Mouse (Mus musculus) liver, embryonic 16.5 days (tissue): Measurements from ENCODE around the gene Efna5. TPM values are rescaled to one million over a fixed set of nuclear protein-coding genes. Genes with fewer than 3 reads are reported as not detected.

ENCODE experiments used
- ATAC-seq: fragments of 200-750 bp; cut with Nextera tagmentation; 2 replicates; pipeline ENCODE4 v1.8.0; 2017; ENCODE audit warnings: low read depth, mild to moderate bottlenecking, moderate number of reproducible peaks, moderate library complexity
- H3K27ac ChIP-seq: fragments of 300-500 bp; sonication (generic); 2 replicates; pipeline ENCODE4 v1.5.1; 2014; ENCODE audit warnings: mild to moderate bottlenecking, low read length
- H3K27me3 ChIP-seq: fragments of 300-500 bp; sonication (generic); 2 replicates; pipeline ENCODE4 v1.6.1; 2014; ENCODE audit warnings: low read depth, low read length, mixed read lengths; ENCODE audit not compliant: control insufficient read depth, insufficient read depth
- H3K36me3 ChIP-seq: fragments of 300-500 bp; sonication (generic); 2 replicates; pipeline ENCODE4 v1.6.1; 2014; ENCODE audit warnings: mild to moderate bottlenecking; ENCODE audit not compliant: control insufficient read depth, insufficient read depth
- H3K4me1 ChIP-seq: fragments of 300-500 bp; sonication (generic); 2 replicates; pipeline ENCODE4 v1.6.1; 2014; ENCODE audit warnings: low read depth, low read length, mixed read lengths; ENCODE audit not compliant: control insufficient read depth
- H3K4me2 ChIP-seq: fragments of 300-500 bp; sonication (generic); 2 replicates; pipeline ENCODE4 v1.6.1; 2014; ENCODE audit warnings: low read depth, low read length, mixed read lengths
- H3K4me3 ChIP-seq: fragments of 300-500 bp; sonication (generic); 2 replicates; pipeline ENCODE4 v1.5.1; 2014; ENCODE audit warnings: low read depth, mild to moderate bottlenecking, low read length
- H3K9ac ChIP-seq: fragments of 300-500 bp; sonication (generic); 2 replicates; pipeline ENCODE4 v1.6.1; 2014; ENCODE audit warnings: low read depth, low read length
- H3K9me3 ChIP-seq: fragments of 300-500 bp; sonication (generic); replicated peaks from 2 replicates; pipeline ENCODE4 v1.6.1; 2016; ENCODE audit warnings: low read length; ENCODE audit not compliant: control insufficient read depth
- WGBS: fragments of 180-500 bp; shearing (Covaris S2); extraction: QIAGEN DNeasy Blood & Tissue Kit; methylation state at CpG from one replicate; pipeline ENCODE4 v1.1.7; 2014; ENCODE audit not compliant: insufficient replicate concordance; 5-methylcytosine and 5-hydroxymethylcytosine counted together
- polyA plus RNA-seq: library from polyadenylated mRNA; unstranded; fragments of >200 nt; fragmentation: Nextera tagmentation; extraction: Ambion mirVana; gene quantifications from 2 replicates; pipeline ENCODE4 v1.2.1, GENCODE M21; 2015

The Efna5 gene
- polyA plus RNA-seq, 1 experiment from 2014 or later: 2.3 TPM

DNA sequence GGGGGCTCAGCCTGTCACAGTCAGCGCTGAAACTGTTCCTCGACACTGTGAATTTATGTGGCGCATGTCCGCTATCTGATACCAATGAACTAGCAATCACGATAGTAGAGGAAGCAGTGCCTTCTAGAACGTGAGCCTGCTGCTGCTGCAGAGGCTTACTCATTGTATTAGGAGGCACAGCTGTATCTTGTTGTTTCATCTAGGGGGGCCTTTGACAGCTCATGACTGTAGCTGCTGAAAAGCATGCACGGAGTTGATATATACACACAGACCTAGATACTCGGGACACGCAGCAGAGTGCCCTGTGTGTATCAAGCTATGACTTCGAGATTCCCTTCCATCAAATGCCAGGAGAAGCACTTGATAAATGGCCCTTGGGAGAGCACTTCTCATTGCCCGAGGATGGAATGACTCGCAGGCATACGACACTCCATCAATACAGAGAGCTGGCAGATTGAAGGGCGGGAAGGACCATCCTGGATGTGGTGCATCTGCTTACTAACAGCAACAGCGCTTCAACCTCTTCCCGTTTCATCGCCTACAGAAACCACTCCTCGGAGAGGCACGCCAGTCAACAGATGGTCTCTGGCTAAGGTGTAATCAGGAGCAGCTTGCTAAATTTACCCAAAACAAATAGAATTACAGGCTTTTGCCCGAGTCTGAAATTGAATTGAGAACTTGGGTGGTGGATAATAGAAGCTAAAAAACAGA lies 160.2 kb downstream of the Efna5 start:
- 66% methylated on average over 20 of the region's 20 CpGs for WGBS
- no peak overlapping the region for H3K27ac ChIP-seq
- no peaks in the 10 kb centered on the region for H3K27me3 ChIP-seq
- no peak overlapping the region for H3K4me2 ChIP-seq
- H3K4me1 ChIP-seq: no peaks in the 10 kb centered on the region
- H3K36me3 ChIP-seq: no peaks in the 10 kb centered on the region
- no peak overlapping the region for H3K9ac ChIP-seq
- no peak overlapping the region for H3K4me3 ChIP-seq
- H3K9me3 ChIP-seq: no peaks in the 10 kb centered on the region
- ATAC-seq: no peak

DNA sequence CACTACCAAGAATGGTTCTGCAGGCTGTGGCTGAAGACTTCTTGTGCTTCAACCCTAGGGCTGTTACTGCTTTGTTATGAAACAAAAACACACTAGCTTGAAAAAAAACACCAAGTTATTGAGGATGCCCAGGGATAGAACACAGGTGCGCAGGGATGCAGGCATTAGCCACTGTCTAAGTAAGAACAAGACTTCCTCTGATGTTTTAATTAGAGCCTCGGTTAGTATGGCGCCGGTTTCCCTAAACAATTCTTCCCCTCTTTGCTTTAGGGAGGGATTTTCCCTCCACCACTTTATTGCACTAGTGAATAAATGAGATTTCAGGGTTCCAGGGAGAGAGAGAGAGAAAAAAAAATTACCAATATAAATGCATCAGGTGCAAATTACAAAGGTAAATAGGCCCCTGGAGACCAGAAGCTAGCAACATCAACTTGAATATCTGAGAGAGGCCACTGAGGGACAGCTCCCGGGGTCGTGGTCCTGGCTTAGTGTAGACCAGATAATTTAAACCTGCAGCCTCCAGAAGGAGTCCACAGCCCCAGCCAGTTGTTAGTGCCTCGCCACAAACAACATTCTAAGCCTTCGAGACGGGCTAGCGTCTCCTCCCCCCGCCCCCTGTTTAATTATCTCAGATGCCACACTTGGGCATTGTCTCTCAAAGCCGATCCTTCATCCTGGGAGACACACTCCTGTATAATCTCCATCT lies 163.5 kb downstream of the Efna5 start:
- no peak overlapping the region for H3K4me2 ChIP-seq
- no peak for ATAC-seq
- H3K9me3 ChIP-seq: no peaks in the 10 kb centered on the region
- 49% methylated on average over 12 of the region's 12 CpGs for WGBS
- H3K36me3 ChIP-seq: no peaks in the 10 kb centered on the region
- H3K27ac ChIP-seq: no peak overlapping the region
- H3K27me3 ChIP-seq: no peaks in the 10 kb centered on the region
- no peak overlapping the region for H3K4me3 ChIP-seq
- no peaks in the 10 kb centered on the region for H3K4me1 ChIP-seq
- no peak overlapping the region for H3K9ac ChIP-seq

DNA sequence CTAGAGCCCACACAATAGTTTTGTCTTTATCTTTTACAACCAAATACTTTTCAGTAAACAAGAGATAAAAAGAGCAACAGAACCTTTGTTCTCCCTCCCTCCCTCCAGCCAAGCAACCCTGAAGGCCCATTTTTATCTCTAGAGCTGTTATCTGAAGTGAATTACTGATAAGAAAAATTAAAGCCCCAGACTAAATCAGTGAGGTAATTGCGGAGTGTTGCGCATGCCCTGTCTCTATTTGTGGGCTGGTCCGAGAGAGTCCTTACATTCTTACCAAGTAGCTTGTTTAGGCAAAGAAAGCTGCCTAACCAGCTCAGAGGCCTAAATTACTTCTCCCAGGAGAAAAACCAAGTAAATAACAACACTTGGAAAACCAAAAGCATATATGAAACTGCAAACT lies 167.7 kb downstream of the Efna5 start:
- no peak overlapping the region for H3K4me3 ChIP-seq
- H3K4me1 ChIP-seq: no peaks in the 10 kb centered on the region
- no peak overlapping the region for H3K27ac ChIP-seq
- H3K9ac ChIP-seq: no peak overlapping the region
- H3K9me3 ChIP-seq: no peaks in the 10 kb centered on the region
- no peak for ATAC-seq
- 68% methylated on average over 3 of the region's 3 CpGs for WGBS
- H3K27me3 ChIP-seq: no peaks in the 10 kb centered on the region
- no peaks in the 10 kb centered on the region for H3K36me3 ChIP-seq
- H3K4me2 ChIP-seq: no peak overlapping the region

DNA sequence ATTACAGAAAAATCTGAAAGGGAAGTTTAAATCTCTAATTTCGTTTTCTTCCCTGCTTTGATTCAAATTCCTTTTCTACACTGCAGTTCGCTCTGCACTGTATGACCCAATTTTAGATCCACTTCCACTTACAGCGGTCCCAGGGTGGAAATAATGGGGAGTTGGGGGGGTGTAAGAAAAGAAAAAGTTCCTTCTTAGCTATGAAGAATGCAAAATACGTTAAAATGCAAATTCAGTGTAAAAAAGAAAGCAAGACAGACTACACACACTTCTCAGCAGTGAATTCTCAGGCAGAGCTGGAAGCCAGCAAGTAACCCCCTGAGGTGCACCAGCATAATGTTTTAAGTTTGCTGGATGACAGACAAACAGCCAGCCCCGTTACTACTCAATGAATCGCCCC lies 174.7 kb downstream of the Efna5 start:
- Histone ChIP-seq H3K36me3 (no peaks in the 10 kb centered on the region), H3K4me2 (no peak overlapping the region), H3K4me3 (no peak overlapping the region), H3K9ac (no peak overlapping the region), H3K4me1 (no peaks in the 10 kb centered on the region), H3K9me3 (no peaks in the 10 kb centered on the region), H3K27ac (no peak overlapping the region), H3K27me3 (no peaks in the 10 kb centered on the region)
- WGBS: 46% methylated on average over 6 of the region's 6 CpGs
- ATAC-seq: no peak

DNA sequence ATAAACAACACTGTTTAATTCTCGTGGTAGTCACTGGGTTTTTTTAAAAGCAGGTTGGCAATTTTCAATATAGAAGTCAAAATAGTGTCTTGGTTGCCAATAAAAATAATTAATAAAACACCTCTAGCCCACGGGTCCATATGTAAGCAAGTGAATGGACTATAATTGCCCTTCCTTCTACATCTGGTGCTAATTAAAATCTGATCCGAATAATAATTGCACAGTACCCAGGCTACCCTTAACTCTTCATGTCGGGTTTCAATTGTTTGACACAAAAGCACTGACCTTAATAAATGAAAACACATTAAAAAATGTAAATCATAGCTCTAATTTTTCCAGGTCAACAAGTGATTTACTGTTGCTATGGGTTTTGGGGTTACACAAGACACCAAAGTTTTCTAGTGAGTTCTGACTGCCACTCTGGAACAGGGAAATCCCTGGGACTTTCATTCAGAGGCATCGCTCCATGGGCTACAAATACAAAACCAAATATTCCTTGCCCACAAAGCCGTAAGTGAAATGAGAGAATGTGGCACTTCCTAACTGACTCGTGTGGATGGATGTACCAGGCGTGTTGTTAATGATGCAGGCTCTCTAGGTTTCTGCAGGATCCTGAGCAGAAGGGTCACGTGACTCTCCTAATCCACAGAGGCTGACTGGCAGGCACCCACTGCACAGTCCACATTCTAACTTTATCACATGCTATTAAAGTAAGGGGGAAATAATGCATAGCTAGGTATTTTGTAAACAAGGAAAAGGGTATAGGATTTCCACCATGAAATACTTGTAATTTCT lies 178.9 kb downstream of the Efna5 start:
- no peaks in the 10 kb centered on the region for H3K36me3 ChIP-seq
- H3K4me1 ChIP-seq: no peaks in the 10 kb centered on the region
- 63% methylated on average over 9 of the region's 9 CpGs for WGBS
- no peak overlapping the region for H3K27ac ChIP-seq
- no peak overlapping the region for H3K4me2 ChIP-seq
- H3K9ac ChIP-seq: no peak overlapping the region
- H3K4me3 ChIP-seq: no peak overlapping the region
- no peak for ATAC-seq
- H3K9me3 ChIP-seq: no peaks in the 10 kb centered on the region
- H3K27me3 ChIP-seq: no peaks in the 10 kb centered on the region

DNA sequence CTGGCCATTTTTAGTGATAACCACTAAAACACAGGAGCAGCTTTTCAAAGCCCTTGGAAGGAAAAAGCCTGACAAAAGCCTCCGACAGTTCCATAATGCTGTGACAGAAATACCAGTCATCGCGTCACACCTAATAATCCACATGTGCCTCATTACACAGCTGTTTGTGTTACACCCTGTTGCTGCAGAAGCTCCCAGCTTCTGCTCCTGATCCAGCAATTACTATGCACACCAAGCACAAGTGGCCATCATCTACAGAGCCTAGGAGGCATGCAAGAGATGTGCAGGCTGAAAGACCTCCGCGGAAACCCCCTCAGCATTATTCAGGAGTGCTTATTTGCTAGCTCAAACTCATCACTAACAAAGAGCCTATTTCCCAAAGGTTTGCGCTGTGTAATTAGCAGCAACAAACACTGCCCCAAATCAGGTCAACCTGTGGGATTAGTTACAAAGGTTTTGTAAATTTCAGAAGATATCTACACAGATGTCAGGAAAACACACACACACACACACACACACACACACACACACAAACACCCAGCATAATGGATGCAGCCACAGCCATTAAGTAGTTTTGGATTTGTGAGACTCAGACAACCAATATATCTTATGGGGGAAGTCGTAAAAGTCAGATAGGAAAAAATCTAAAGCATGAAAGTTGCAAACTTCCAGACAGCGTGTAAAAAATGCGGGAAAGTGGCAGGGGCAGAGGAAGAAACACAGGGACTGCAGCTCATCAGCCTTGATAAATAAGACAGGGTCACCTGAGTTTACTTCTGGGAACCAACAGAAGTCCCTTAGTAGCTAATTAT lies 180.1 kb downstream of the Efna5 start:
- Histone ChIP-seq H3K27me3 (no peaks in the 10 kb centered on the region), H3K4me2 (no peak overlapping the region), H3K27ac (no peak overlapping the region), H3K36me3 (no peaks in the 10 kb centered on the region), H3K9ac (no peak overlapping the region), H3K9me3 (no peaks in the 10 kb centered on the region), H3K4me1 (no peaks in the 10 kb centered on the region), H3K4me3 (no peak overlapping the region)
- 64% methylated on average over 9 of the region's 9 CpGs for WGBS
- ATAC-seq: no peak

DNA sequence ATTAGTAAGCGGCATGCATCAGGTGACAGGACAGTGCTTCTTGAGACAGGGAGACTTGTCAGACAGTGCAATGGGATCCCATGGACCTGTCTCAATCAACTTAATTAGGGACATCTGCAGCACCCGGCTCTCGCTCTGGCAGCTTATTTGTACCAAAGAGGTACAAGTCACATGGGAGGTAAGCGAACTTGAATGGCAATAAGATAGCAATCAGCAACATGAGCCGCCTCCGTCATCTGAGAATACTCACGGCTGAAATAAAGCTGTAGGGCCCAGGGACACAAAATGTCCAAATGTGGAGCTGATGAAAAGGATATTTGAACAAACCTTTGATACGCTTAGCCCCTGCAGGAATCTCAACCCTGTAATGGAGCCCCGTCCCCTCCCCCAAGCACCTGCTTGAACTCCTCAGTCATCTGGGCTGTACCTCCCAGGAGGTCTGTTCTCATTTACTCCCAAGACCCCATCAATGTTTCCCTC lies 186.1 kb downstream of the Efna5 start:
- H3K9ac ChIP-seq: no peak overlapping the region
- 74% methylated on average over 9 of the region's 9 CpGs for WGBS
- no peaks in the 10 kb centered on the region for H3K9me3 ChIP-seq
- no peaks in the 10 kb centered on the region for H3K36me3 ChIP-seq
- H3K4me1 ChIP-seq: no peaks in the 10 kb centered on the region
- no peak overlapping the region for H3K27ac ChIP-seq
- no peak overlapping the region for H3K4me2 ChIP-seq
- no peak overlapping the region for H3K4me3 ChIP-seq
- ATAC-seq: no peak
- H3K27me3 ChIP-seq: no peaks in the 10 kb centered on the region

DNA sequence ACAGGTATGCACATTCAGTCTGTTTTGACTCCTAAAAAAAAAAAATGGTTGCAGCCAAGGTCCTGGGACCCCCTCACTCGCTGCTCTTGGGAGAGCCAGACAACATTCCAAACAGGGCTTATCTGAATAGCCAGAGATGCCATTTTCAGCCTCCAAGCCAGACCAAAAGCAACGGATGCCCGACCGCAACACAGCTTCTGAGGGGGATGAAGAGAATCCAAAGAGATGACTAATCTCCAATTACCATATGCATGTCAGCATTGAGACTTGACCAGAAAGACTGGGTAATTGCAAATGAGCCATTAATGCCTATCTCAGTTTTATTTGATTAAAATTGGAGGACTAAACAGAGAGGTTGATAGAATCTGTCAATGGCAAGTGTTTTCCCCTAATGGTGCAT lies 188.9 kb downstream of the Efna5 start:
- Histone ChIP-seq H3K27me3 (no peaks in the 10 kb centered on the region), H3K9me3 (no peaks in the 10 kb centered on the region), H3K27ac (no peak overlapping the region), H3K36me3 (no peaks in the 10 kb centered on the region), H3K4me1 (no peaks in the 10 kb centered on the region), H3K9ac (no peak overlapping the region), H3K4me2 (no peak overlapping the region), H3K4me3 (no peak overlapping the region)
- ATAC-seq: no peak
- WGBS: 39% methylated on average over 4 of the region's 4 CpGs
